Mouse (Mus musculus) erythroid progenitor cell, adult 5-6 weeks (primary cell): Measurements from ENCODE around the gene Btla. TPM values are rescaled to one million over a fixed set of nuclear protein-coding genes. Genes with fewer than 3 reads are reported as not detected.

Experiments
- ATAC-seq: replicated peaks from 2 replicates; pipeline ENCODE4 v1.8.0; 2016; ENCODE audit warnings: moderate number of reproducible peaks, mild to moderate bottlenecking, moderate TSS enrichment, inconsistent platforms; ENCODE audit not compliant: poor library complexity, low FRiP score, severe bottlenecking
- total RNA-seq, 2 experiments: library from RNA; stranded (forward) in 1 of 2; stranded (reverse) in 1 of 2; fragments of 150-400 nt in 1 of 2; fragments of 186-747, 209-891 nt in 1 of 2; gene quantifications; 2 replicates each; pipeline versions ENCODE4 v1.2.3 to v1.2.4; 2015 to 2017; ENCODE audit warnings: low replicate concordance in 2 of 2

The Btla gene
- total RNA-seq, 2 experiments from 2014 or later: 1.7 to 3.7 TPM

- ATAC-seq: no peak
Measured at GRCm38 (mm10) chr16:45255183-45255861, 31.2 kb downstream of the Btla start.

GRCm38 (mm10) chr16:45256895-45257294, 32.8 kb downstream of the Btla start:
- ATAC-seq: no peak

GRCm38 (mm10) chr16:45257567-45257966, 33.5 kb downstream of the Btla start:
- no peak for ATAC-seq

GRCm38 (mm10) chr16:45259663-45260062, 35.5 kb downstream of the Btla start:
- no peak for ATAC-seq

GRCm38 (mm10) chr16:45261321-45261720, 37.2 kb downstream of the Btla start:
- ATAC-seq: no peak

- ATAC-seq: no peak
Measured at GRCm38 (mm10) chr16:45262051-45262450, 37.9 kb downstream of the Btla start.

GRCm38 (mm10) chr16:45269886-45270285, 45.8 kb downstream of the Btla start:
- ATAC-seq: no peak

GRCm38 (mm10) chr16:45283093-45283492, 59.0 kb downstream of the Btla start:
- ATAC-seq: no peak

GRCm38 (mm10) chr16:45297806-45298205, 73.7 kb downstream of the Btla start:
- ATAC-seq: no peak

Other genes with a start within 250 kb of the Btla start
- gene Ccdc80, start 130.9 kb upstream of the Btla start, total RNA-seq (2015; ENCODE audit: low replicate concordance): 0.36 TPM in 1 of 2 replicates, not detected in the other
- 0.13 TPM in 1 of 2 replicates, not detected in the other for gene Ccdc80, start 130.9 kb upstream of the Btla start, total RNA-seq (2017; ENCODE audit: low replicate concordance)
- gene Slc35a5, start 65.6 kb upstream of the Btla start, total RNA-seq (2015; ENCODE audit: low replicate concordance): 7.9 and 8.8 TPM in 2 replicates
- 1.7 and 7.7 TPM in 2 replicates for gene Slc35a5, start 65.6 kb upstream of the Btla start, total RNA-seq (2017; ENCODE audit: low replicate concordance)
- gene Atg3, start 65.5 kb upstream of the Btla start, total RNA-seq (2015; ENCODE audit: low replicate concordance): 20.9 and 28.1 TPM in 2 replicates
- 13.5 and 16.9 TPM in 2 replicates for gene Atg3, start 65.5 kb upstream of the Btla start, total RNA-seq (2017; ENCODE audit: low replicate concordance)
- gene Cd200, start 184.7 kb downstream of the Btla start, total RNA-seq (2015; ENCODE audit: low replicate concordance): 0.42 and 1.4 TPM in 2 replicates
- 1.9 TPM in 1 of 2 replicates, not detected in the other for gene Cd200, start 184.7 kb downstream of the Btla start, total RNA-seq (2017; ENCODE audit: low replicate concordance)